Mouse (Mus musculus) embryonic facial prominence, embryonic 11.5 days (tissue): ENCODE results near the gene 0610030E20Rik. TPM values are rescaled to one million over a fixed set of nuclear protein-coding genes. Genes with fewer than 3 reads are reported as not detected.

ENCODE experiments used
- ATAC-seq: fragments of 200-750 bp; cut with Nextera tagmentation; replicated peaks from 2 replicates; pipeline ENCODE4 v1.8.0; 2017; ENCODE audit warnings: low read depth; ENCODE audit not compliant: insufficient number of reproducible peaks, low FRiP score, low TSS enrichment
- DNase-seq: peaks from one replicate; pipeline ENCODE4 v3.0.0-alpha.2; 2015; ENCODE audit warnings: low spot score
- H3K27ac ChIP-seq: fragments of 300-500 bp; sonication (generic); replicated peaks from 2 replicates; pipeline ENCODE4 v1.5.1; 2014; ENCODE audit warnings: mild to moderate bottlenecking, low read depth, low read length, control low read depth
- H3K27me3 ChIP-seq: fragments of 300-500 bp; sonication (generic); 2 replicates; pipeline ENCODE4 v1.6.1; 2014; ENCODE audit warnings: mild to moderate bottlenecking, low read length, moderate library complexity, mixed read lengths; ENCODE audit not compliant: control insufficient read depth, insufficient read depth
- H3K36me3 ChIP-seq: fragments of 300-500 bp; sonication (generic); replicated peaks from 2 replicates; pipeline ENCODE4 v1.6.1; 2014; ENCODE audit warnings: low read depth, mild to moderate bottlenecking, low read length, moderate library complexity, mixed read lengths; ENCODE audit not compliant: control insufficient read depth, insufficient read depth
- H3K4me1 ChIP-seq: fragments of 300-500 bp; sonication (generic); 2 replicates; pipeline ENCODE4 v1.6.1; 2014; ENCODE audit warnings: low read length, mixed read lengths; ENCODE audit not compliant: control insufficient read depth, insufficient read depth
- H3K4me2 ChIP-seq: fragments of 300-500 bp; sonication (generic); 2 replicates; pipeline ENCODE4 v1.6.1; 2014; ENCODE audit warnings: low read depth, mild to moderate bottlenecking, control low read depth, low read length, moderate library complexity
- H3K4me3 ChIP-seq: fragments of 300-500 bp; sonication (generic); 2 replicates; pipeline ENCODE4 v1.5.1; 2014; ENCODE audit warnings: low read depth, low read length, control low read depth
- H3K9ac ChIP-seq: fragments of 300-500 bp; sonication (generic); replicated peaks from 2 replicates; pipeline ENCODE4 v1.6.1; 2014; ENCODE audit warnings: mild to moderate bottlenecking, control low read depth, low read length
- H3K9me3 ChIP-seq: fragments of 300-500 bp; sonication (generic); replicated peaks from 2 replicates; pipeline ENCODE4 v1.6.1; 2016; ENCODE audit warnings: mild to moderate bottlenecking, low read length, inconsistent platforms, mixed read lengths; ENCODE audit not compliant: control insufficient read depth
- WGBS: fragments of 180-500 bp; shearing (Covaris S2); extraction: QIAGEN DNeasy Blood & Tissue Kit; methylation state at CpG from one replicate; pipeline ENCODE4 v1.1.7; 2014; 5-methylcytosine and 5-hydroxymethylcytosine counted together
- polyA plus RNA-seq: library from polyadenylated mRNA; unstranded; fragments of >200 nt; fragmentation: Nextera tagmentation; extraction: Ambion mirVana; gene quantifications from 2 replicates; pipeline ENCODE4 v1.2.1, GENCODE M21; 2014

0610030E20Rik gene
- polyA plus RNA-seq, 1 experiment from 2014 or later: 16.4 TPM

DNA sequence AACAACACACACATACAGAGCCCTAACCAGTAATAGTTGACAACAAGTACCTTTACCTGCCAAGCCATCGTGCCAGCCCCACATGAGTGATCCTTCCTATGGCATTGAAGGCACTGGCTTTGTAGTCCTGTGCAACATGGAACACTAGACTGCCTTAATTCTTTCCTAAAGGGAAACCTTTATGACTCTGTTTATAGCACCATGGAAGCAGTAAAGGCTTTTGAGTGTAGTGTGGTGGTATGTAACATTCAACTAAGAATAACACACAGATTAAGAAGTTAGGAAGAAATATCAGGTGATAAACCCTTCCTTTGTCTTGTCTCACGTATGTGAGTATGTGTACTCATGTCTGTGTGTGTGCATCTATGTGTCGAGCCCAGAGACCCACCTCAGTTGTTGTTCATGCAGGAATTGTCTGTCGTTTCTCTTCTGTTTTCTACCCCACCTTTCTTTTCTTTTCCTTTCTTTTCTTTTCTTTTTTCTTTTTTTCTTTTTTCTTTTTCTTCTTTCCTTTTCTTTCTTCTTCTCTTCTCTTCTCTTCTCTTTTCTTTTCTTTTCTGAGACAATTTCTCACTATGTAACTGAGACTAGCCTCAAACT lies 19.8 kb downstream of the 0610030E20Rik start, which contains the start of gene Rnf181:
Rnf181 (minus strand) TSS at position 113 of the 600 bp plus-strand sequence.
- Histone ChIP-seq H3K9me3 (no peaks in the 10 kb centered on the region), H3K27me3 (no peaks in the 10 kb centered on the region), H3K9ac (no peak within 1 kb of the TSS), H3K36me3 (no peaks in the 10 kb centered on the region), H3K4me2 (no peak within 1 kb of the TSS), H3K27ac (no peak within 1 kb of the TSS), H3K4me1 (no peaks in the 10 kb centered on the region), H3K4me3 (no peak within 1 kb of the TSS)
- ATAC-seq (no peak), DNase-seq (no peak)
- WGBS: 74% methylated on average over 4 of the region's 4 CpGs

DNA sequence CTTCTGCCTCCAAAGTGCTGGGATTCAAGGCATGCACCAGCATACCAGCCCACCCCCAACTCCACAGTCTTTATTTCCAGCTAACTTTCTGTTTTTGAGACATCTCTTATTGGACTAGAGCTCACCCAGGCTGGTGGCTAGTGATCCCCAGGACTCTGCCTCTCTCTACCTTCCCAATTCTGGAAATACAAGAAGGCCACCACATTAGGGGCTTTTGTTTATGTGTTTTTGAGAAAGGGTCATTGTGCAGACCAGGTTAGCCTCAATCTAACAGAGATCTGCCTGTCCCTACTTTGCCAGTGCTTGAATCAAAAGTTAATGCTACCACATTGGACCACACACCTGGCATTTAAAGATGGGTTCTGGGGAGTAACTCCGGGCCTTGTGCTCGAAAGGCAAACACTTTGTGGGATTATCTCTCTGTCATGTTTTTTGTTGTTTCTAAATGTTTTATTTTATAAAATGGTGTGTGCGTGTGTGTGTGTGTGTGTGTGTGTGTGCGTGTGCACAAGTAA lies 20.4 kb downstream of the 0610030E20Rik start:
- Histone ChIP-seq H3K27me3 (no peaks in the 10 kb centered on the region), H3K9me3 (no peaks in the 10 kb centered on the region), H3K9ac (no peak overlapping the region), H3K36me3 (no peaks in the 10 kb centered on the region), H3K4me2 (no peak overlapping the region), H3K4me3 (no peak overlapping the region), H3K4me1 (no peaks in the 10 kb centered on the region), H3K27ac (no peak overlapping the region)
- DNase-seq (no peak), ATAC-seq (no peak)
- 79% methylated on average over 4 of the region's 4 CpGs for WGBS

- H3K4me1 ChIP-seq: no peaks in the 10 kb centered on the region
- DNase-seq (no peak), ATAC-seq (no peak)
- no peak overlapping the region for H3K9ac ChIP-seq
- H3K27ac ChIP-seq: no peak overlapping the region
- no peaks in the 10 kb centered on the region for H3K9me3 ChIP-seq
- H3K4me2 ChIP-seq: no peak overlapping the region
- no peaks in the 10 kb centered on the region for H3K36me3 ChIP-seq
- H3K27me3 ChIP-seq: no peaks in the 10 kb centered on the region
- WGBS: 83% methylated on average over 4 of the region's 4 CpGs
- no peak overlapping the region for H3K4me3 ChIP-seq
Measured at GRCm38 (mm10) chr6:72369557-72369956, 22.4 kb downstream of the 0610030E20Rik start.

- Histone ChIP-seq H3K27ac (no peak overlapping the region), H3K4me3 (no peak overlapping the region), H3K4me2 (no peak overlapping the region), H3K27me3 (no peaks in the 10 kb centered on the region), H3K9me3 (no peaks in the 10 kb centered on the region), H3K36me3 (no peaks in the 10 kb centered on the region), H3K4me1 (no peaks in the 10 kb centered on the region), H3K9ac (no peak overlapping the region)
- DNase-seq: no peak
- 83% methylated on average over 12 of the region's 12 CpGs for WGBS
- no peak for ATAC-seq
Measured at GRCm38 (mm10) chr6:72370091-72370490, 23.0 kb downstream of the 0610030E20Rik start.

GRCm38 (mm10) chr6:72371147-72371546 lies 24.0 kb downstream of the 0610030E20Rik start:
- no peak for DNase-seq
- no peaks in the 10 kb centered on the region for H3K4me1 ChIP-seq
- H3K4me2 ChIP-seq: no peak overlapping the region
- no peaks in the 10 kb centered on the region for H3K9me3 ChIP-seq
- H3K4me3 ChIP-seq: no peak overlapping the region
- H3K27me3 ChIP-seq: no peaks in the 10 kb centered on the region
- WGBS: 47% methylated on average over 5 of the region's 5 CpGs
- H3K9ac ChIP-seq: no peak overlapping the region
- no peak for ATAC-seq
- no peak overlapping the region for H3K27ac ChIP-seq
- no peaks in the 10 kb centered on the region for H3K36me3 ChIP-seq

DNA sequence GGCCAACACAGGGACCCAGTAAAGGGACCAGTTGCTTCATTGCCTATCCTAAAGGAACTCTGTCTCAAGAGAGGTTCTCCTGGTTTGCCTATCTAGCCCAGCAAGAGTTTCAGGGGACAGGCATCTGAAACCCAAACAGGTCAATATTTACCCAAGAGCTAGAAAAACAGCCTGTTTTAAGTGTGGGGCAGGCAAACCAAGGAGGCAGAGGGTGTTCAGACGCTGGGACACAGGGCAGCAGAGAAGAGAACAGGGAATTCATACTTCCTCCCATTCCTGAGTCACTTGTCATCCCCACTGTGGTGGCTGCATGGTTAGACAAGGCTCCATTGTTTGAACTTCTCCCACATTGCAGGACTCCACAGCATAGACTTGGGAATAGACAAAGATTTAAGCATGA lies 24.5 kb downstream of the 0610030E20Rik start:
- Histone ChIP-seq H3K27ac (no peak overlapping the region), H3K4me2 (no peak overlapping the region), H3K4me3 (no peak overlapping the region), H3K9me3 (no peaks in the 10 kb centered on the region), H3K4me1 (no peaks in the 10 kb centered on the region), H3K27me3 (no peaks in the 10 kb centered on the region), H3K9ac (no peak overlapping the region), H3K36me3 (no peaks in the 10 kb centered on the region)
- ATAC-seq (no peak), DNase-seq (no peak)
- 20% methylated on average over 1 of the region's 1 CpGs for WGBS

DNA sequence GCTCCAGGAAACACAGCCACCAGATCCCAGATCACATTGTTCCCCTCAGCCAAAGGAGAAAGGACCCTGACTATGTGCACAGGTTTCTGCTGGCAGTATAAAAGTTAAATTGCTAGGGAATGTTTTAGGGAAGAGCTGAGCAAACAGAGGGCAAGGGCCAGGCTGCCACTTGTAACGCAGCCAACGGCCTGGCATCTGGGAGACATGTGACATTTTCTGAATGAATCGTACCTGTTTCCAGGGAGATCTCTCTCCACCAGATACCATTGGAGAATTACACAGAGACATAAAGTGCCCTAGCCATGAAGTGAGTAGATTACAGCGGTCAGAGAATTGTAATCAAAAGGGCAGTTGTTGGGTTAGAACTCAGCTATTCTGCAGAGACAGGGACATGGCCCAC lies 26.1 kb downstream of the 0610030E20Rik start:
- no peak for DNase-seq
- no peak overlapping the region for H3K27ac ChIP-seq
- ATAC-seq: no peak
- H3K4me2 ChIP-seq: no peak overlapping the region
- H3K4me1 ChIP-seq: no peaks in the 10 kb centered on the region
- no peaks in the 10 kb centered on the region for H3K36me3 ChIP-seq
- H3K27me3 ChIP-seq: no peaks in the 10 kb centered on the region
- H3K4me3 ChIP-seq: no peak overlapping the region
- no peaks in the 10 kb centered on the region for H3K9me3 ChIP-seq
- WGBS: 86% methylated on average over 4 of the region's 4 CpGs
- H3K9ac ChIP-seq: no peak overlapping the region

- WGBS: 71% methylated on average over 7 of the region's 7 CpGs
- Histone ChIP-seq H3K9ac (no peak overlapping the region), H3K36me3 (no peaks in the 10 kb centered on the region), H3K9me3 (no peaks in the 10 kb centered on the region), H3K4me2 (no peak overlapping the region), H3K27ac (no peak overlapping the region), H3K4me1 (no peaks in the 10 kb centered on the region), H3K27me3 (no peaks in the 10 kb centered on the region; the same call in 1 of the 2 replicates), H3K4me3 (no peak overlapping the region)
- ATAC-seq (no peak), DNase-seq (no peak)
Measured at GRCm38 (mm10) chr6:72374206-72374605, 27.1 kb downstream of the 0610030E20Rik start.
